Mouse (Mus musculus) urinary bladder, adult 18-20 months (tissue): ENCODE data around the gene Gar1.

ENCODE experiments used
- DNase-seq, 2 experiments: peaks; one replicate each; pipeline ENCODE4 v3.0.0; 2022; ENCODE audit warnings: low spot score in 2 of 2, mixed read lengths in 2 of 2

The Gar1 gene

GRCm38 (mm10) chr3:129831035-129831568 lies at the start of gene Gar1:
TSS of gene Gar1 (minus strand) at chr3:129831396.
- DNase-seq: peak; percentile 90 to 91

- DNase-seq: no peak
Observed at GRCm38 (mm10) chr3:129879913-129880312, 48.7 kb upstream of the Gar1 start.

GRCm38 (mm10) chr3:129879131-129879757 lies 48.0 kb upstream of the Gar1 start:
- peak in 1 of 2 experiments; percentile 14 for DNase-seq

GRCm38 (mm10) chr3:129878405-129879021 lies 47.3 kb upstream of the Gar1 start, which contains the start of gene Pla2g12a:
TSS of gene Pla2g12a (plus strand) at chr3:129878606.
- peak; percentile 68 to 79 for DNase-seq

- DNase-seq: no peak
Observed at GRCm38 (mm10) chr3:129877327-129877726, 46.1 kb upstream of the Gar1 start.

GRCm38 (mm10) chr3:129863698-129864097 lies 32.5 kb upstream of the Gar1 start:
- peak; percentile 9 to 18 for DNase-seq

- no peak for DNase-seq
Observed at GRCm38 (mm10) chr3:129862592-129862991, 31.4 kb upstream of the Gar1 start.

- no peak for DNase-seq
Observed at GRCm38 (mm10) chr3:129846846-129847245, 15.7 kb upstream of the Gar1 start.

GRCm38 (mm10) chr3:129845868-129846267 lies 14.7 kb upstream of the Gar1 start:
- DNase-seq: no peak

GRCm38 (mm10) chr3:129838017-129838416 lies 6.8 kb upstream of the Gar1 start:
- no peak for DNase-seq

- no peak for DNase-seq
Observed at GRCm38 (mm10) chr3:129836965-129837364, 5.8 kb upstream of the Gar1 start.

- peak in 1 of 2 experiments; percentile 2 for DNase-seq
Observed at GRCm38 (mm10) chr3:129836051-129836697, 5.0 kb upstream of the Gar1 start.

GRCm38 (mm10) chr3:129835388-129835934 lies 4.3 kb upstream of the Gar1 start, which contains the start of gene Cfi:
TSS of gene Cfi (plus strand) at chr3:129835884.
- DNase-seq: no peak

- peak in 1 of 2 experiments; percentile 2 for DNase-seq
Observed at GRCm38 (mm10) chr3:129830626-129831025, 570 bp downstream of the Gar1 start.

- no peak for DNase-seq
Observed at GRCm38 (mm10) chr3:129827691-129828090, 3.5 kb downstream of the Gar1 start.

GRCm38 (mm10) chr3:129826691-129827090 lies 4.5 kb downstream of the Gar1 start:
- no peak for DNase-seq

GRCm38 (mm10) chr3:129824891-129825290 lies 6.3 kb downstream of the Gar1 start:
- no peak for DNase-seq

GRCm38 (mm10) chr3:129824146-129824545 lies 7.0 kb downstream of the Gar1 start:
- no peak for DNase-seq

GRCm38 (mm10) chr3:129823293-129823692 lies 7.9 kb downstream of the Gar1 start:
- DNase-seq: no peak

GRCm38 (mm10) chr3:129822206-129822775 lies 8.9 kb downstream of the Gar1 start, which contains the start of gene Rrh:
TSS of gene Rrh (minus strand) at chr3:129822587.
- DNase-seq: no peak

GRCm38 (mm10) chr3:129821736-129822135 lies 9.5 kb downstream of the Gar1 start:
- no peak for DNase-seq

GRCm38 (mm10) chr3:129820847-129821246 lies 10.3 kb downstream of the Gar1 start:
- no peak for DNase-seq
